Mouse (Mus musculus): ENCODE measurements around the gene Paf1.

DNA sequence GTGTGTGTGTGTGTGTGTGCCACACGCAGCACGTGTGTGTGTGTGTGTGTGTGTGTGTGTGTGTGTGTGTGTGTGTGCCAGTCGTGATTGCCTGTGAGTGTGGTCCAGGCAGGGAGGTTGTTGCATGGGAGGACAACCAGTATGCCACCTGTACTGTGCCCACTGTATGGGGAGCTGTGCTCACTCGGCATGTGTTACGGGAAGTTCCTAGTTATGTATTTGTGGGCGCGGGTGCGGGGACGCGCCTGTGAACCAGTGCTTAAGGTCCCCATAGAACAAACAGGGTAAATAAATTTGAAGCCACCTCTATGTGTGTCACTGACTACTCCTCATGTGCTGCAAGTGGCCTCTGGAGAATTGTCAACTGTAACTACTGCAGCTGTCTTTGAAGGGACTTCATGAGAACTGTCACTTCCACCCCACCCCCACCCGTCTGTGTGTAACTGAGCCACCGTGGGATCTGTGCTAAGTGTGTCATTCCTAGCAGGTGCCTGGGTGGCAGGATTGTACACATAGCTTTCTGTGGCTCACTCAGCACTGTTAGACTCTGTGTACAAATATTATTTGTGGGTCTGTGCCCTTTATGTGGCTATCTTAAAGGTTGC lies 10.3 kb upstream of the Paf1 start:
- TF ChIP-seq POLR2A (IDR thresholded peaks at IDR 0.05; ENCODE audit: borderline replicate concordance, low read depth, low read length) (no peak), CTCF (IDR thresholded peaks at IDR 0.05; ENCODE audit: low read depth, low read length) (no peak)

Measured in bone marrow macrophage, adult 2 months (primary cell).